Mouse (Mus musculus): Measurements from ENCODE around the gene Tfap2e.

GRCm38 (mm10) chr4:126732111-126732510 lies 3.9 kb downstream of the Tfap2e start:
- TF ChIP-seq CTCF (IDR thresholded peaks at IDR 0.05; ENCODE audit: low read depth) (no peak), EP300 (IDR thresholded peaks at IDR 0.05; ENCODE audit: low read depth) (no peak)

Measured in heart, postnatal 0 days (tissue).